Mouse (Mus musculus) inflammation-experienced regulatory T-cells (primary cell): ENCODE measurements around the gene Ccdc74a. TPM values are rescaled to one million over a fixed set of nuclear protein-coding genes. Genes with fewer than 3 reads are reported as not detected.

Source experiments
- polyA plus RNA-seq, 2 experiments: library from polyadenylated mRNA; unstranded; fragments of 100-300 nt; shearing (Covaris generic); gene quantifications; one replicate each; pipeline ENCODE4 v1.2.1; 2017

Gene Ccdc74a
- polyA plus RNA-seq: 1 to 10 TPM in 1 of 2 experiments, not detected in 1; 2.1 TPM

GRCm38 (mm10) chr16:17646310-17647114, at the start of gene Ccdc74a:
Ccdc74a (plus strand) TSS chr16:17646470.

DNA sequence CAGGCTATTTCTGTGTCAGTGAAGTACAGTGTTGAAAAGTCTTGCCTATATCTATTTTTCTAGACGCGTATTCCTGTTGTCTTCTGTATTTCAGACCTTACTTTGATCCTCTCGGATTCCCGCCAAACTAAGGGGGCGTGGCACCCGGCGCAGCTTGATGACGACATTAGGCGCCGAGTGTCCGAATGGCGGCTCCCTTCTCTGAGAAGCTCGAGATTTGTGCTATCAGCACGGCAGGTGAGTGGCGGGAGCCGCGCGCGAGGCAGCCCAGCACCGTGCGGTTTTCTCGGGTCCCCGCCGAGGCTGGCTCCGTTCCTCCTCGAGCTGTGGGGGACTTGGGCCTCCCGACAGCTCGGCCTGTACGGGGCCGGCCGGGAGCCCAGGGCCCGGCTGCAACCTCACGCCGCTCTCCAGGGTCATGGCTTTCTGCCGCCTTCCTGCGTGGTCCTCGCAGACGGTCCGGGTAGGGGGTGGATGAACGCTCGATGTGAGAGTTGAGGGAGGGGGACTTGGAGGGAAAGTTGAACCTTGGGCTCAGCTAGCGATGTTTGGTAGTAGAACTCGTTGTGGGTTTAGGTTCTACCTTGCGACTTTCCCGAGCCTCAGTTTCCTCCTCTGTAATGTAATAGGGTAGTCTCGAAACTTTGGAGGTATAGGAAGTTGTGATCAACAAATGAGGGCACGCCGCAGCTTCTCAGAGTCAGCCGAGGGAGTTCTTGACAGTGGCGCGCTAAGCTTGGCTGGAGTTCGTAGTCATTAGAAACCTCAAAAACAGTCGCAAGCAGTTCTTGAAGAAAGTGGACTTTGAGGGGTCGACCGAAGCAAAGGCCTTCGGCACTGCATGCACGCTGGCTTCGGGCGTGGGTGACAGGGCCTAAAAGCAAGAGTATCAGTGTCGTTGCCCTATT, 26.8 kb upstream of the Ccdc74a start, which contains the start of gene Smpd4:
Smpd4 (plus strand) TSS at position 157 of the 908 bp plus-strand sequence.

Other genes starting within 250 kb of the Ccdc74a start
- 10 to 100 TPM; 18.5 to 19.4 TPM for gene Snap29, start 240.5 kb upstream of the Ccdc74a start, polyA plus RNA-seq
- 10 to 100 TPM; 61.4 to 67.6 TPM for gene Pi4ka, start 240.2 kb upstream of the Ccdc74a start, polyA plus RNA-seq
- 10 to 100 TPM; 80.2 to 80.8 TPM for gene Crkl, start 194.5 kb upstream of the Ccdc74a start, polyA plus RNA-seq
- under 1 TPM; 0.10 to 0.44 TPM for gene Aifm3, start 156.9 kb upstream of the Ccdc74a start, polyA plus RNA-seq
- gene Lztr1, start 137.8 kb upstream of the Ccdc74a start, polyA plus RNA-seq: 10 to 100 TPM; 46.5 to 49.9 TPM
- 10 to 100 TPM; 71.1 to 89.3 TPM for gene Thap7, start 115.3 kb upstream of the Ccdc74a start, polyA plus RNA-seq
- under 1 TPM; 0.14 to 0.34 TPM for gene Lrrc74b, start 85.2 kb upstream of the Ccdc74a start, polyA plus RNA-seq
- gene P2rx6, start 84.6 kb upstream of the Ccdc74a start, polyA plus RNA-seq: under 1 TPM in 1 of 2 experiments, not detected in 1; 0.19 TPM
- gene Slc7a4, start 63.3 kb upstream of the Ccdc74a start, polyA plus RNA-seq: 1 to 10 TPM in 1 of 2 experiments, under 1 TPM in 1; 0.92 to 2.0 TPM
- 10 to 100 TPM; 18.7 to 20.2 TPM for gene Smpd4, start 27.1 kb upstream of the Ccdc74a start, polyA plus RNA-seq
- 100 to 1,000 TPM; 113 to 152 TPM for gene Med15, start 86.4 kb downstream of the Ccdc74a start, polyA plus RNA-seq
- 10 to 100 TPM; 17.2 to 17.9 TPM for gene Klhl22, start 113.1 kb downstream of the Ccdc74a start, polyA plus RNA-seq
- not detected for gene Scarf2, start 150.8 kb downstream of the Ccdc74a start, polyA plus RNA-seq
- gene B830017H08Rik, start 186.7 kb downstream of the Ccdc74a start, polyA plus RNA-seq: under 1 TPM; 0.25 to 0.83 TPM
- 1 to 10 TPM in 1 of 2 experiments, under 1 TPM in 1; 0.99 to 2.4 TPM for gene Car15, start 191.9 kb downstream of the Ccdc74a start, polyA plus RNA-seq
- gene Gm20518, start 245.2 kb downstream of the Ccdc74a start, polyA plus RNA-seq: under 1 TPM; 0.14 to 0.22 TPM
- gene Tssk1, start 247.8 kb downstream of the Ccdc74a start, polyA plus RNA-seq: under 1 TPM; 0.11 to 0.43 TPM